Mouse (Mus musculus): Measurements from ENCODE around the gene Snx25. TPM values are rescaled to one million over a fixed set of nuclear protein-coding genes. Genes with fewer than 3 reads are reported as not detected.

The Snx25 gene
- polyA plus RNA-seq, 1 experiment from 2014 or later, result 10.5 TPM

GRCm38 (mm10) chr8:45999784-46000705 lies 151.9 kb downstream of the Snx25 start:
- 3% methylated on average over 55 of the region's 55 CpGs for whole genome bisulfite sequencing
- peak overlapping the region; percentile 67 for H3K4me2 ChIP-seq
- H3K4me3 ChIP-seq, result peak overlapping the region; percentile 52
- peak overlapping the region; percentile 66 for H3K9ac ChIP-seq
- peak; percentile 99 for ATAC-seq (replicated peaks)
- no peaks in the 10 kb centered on the region for H3K9me3 ChIP-seq
- peaks cover 22% of the 10 kb centered on the region for H3K4me1 ChIP-seq
- no peaks in the 10 kb centered on the region for H3K27me3 ChIP-seq (replicated peaks)
- H3K36me3 ChIP-seq (replicated peaks), result peaks cover 19% of the 10 kb centered on the region; the same call in 1 of the 2 replicates
- peak overlapping the region; percentile 99 for H3K27ac ChIP-seq

- Histone ChIP-seq H3K4me1 (peaks cover 22% of the 10 kb centered on the region), H3K36me3 (replicated peaks) (peaks cover 19% of the 10 kb centered on the region; the same call in 1 of the 2 replicates), H3K27me3 (replicated peaks) (no peaks in the 10 kb centered on the region), H3K9me3 (no peaks in the 10 kb centered on the region), H3K4me3 (peak within 1 kb of the TSS; percentile 52), H3K9ac (peak within 1 kb of the TSS; percentile 66), H3K4me2 (peak within 1 kb of the TSS; percentile 67), H3K27ac (peak within 1 kb of the TSS; percentile 99)
- WGBS, result 1% methylated on average over 22 of the region's 22 CpGs
- peak; percentile 27 for ATAC-seq (replicated peaks)
Observed at GRCm38 (mm10) chr8:45999138-45999783, 152.7 kb downstream of the Snx25 start, which contains the start of gene Lrp2bp. Gene Lrp2bp, plus strand, starts transcription at chr8:45999303.

- no peak overlapping the region for H3K9ac ChIP-seq
- H3K4me3 ChIP-seq, result no peak overlapping the region
- peaks cover 22% of the 10 kb centered on the region for H3K4me1 ChIP-seq
- H3K9me3 ChIP-seq, result no peaks in the 10 kb centered on the region
- ATAC-seq (replicated peaks), result no peak
- peaks cover 23% of the 10 kb centered on the region for H3K36me3 ChIP-seq (replicated peaks)
- 91% methylated on average over 2 of the region's 2 CpGs for WGBS
- H3K27ac ChIP-seq, result no peak overlapping the region
- no peaks in the 10 kb centered on the region for H3K27me3 ChIP-seq (replicated peaks)
- H3K4me2 ChIP-seq, result peak overlapping the region; percentile 67
Observed at GRCm38 (mm10) chr8:45998228-45998627, 153.7 kb downstream of the Snx25 start.

- peaks cover 18% of the 10 kb centered on the region for H3K4me1 ChIP-seq
- no peak for ATAC-seq (replicated peaks)
- WGBS, result 92% methylated on average over 3 of the region's 3 CpGs
- H3K4me3 ChIP-seq, result no peak overlapping the region
- no peak overlapping the region for H3K9ac ChIP-seq
- H3K4me2 ChIP-seq, result no peak overlapping the region
- H3K9me3 ChIP-seq, result no peaks in the 10 kb centered on the region
- H3K27ac ChIP-seq, result no peak overlapping the region
- H3K27me3 ChIP-seq (replicated peaks), result no peaks in the 10 kb centered on the region
- peaks cover 23% of the 10 kb centered on the region for H3K36me3 ChIP-seq (replicated peaks)
Observed at GRCm38 (mm10) chr8:45995576-45995975, 156.4 kb downstream of the Snx25 start.

GRCm38 (mm10) chr8:45994111-45994510 lies 157.8 kb downstream of the Snx25 start:
- H3K4me1 ChIP-seq, result peaks cover 15% of the 10 kb centered on the region
- 93% methylated on average over 2 of the region's 2 CpGs for WGBS

GRCm38 (mm10) chr8:45990631-45991310 lies 161.2 kb downstream of the Snx25 start:
- H3K9ac ChIP-seq, result no peak overlapping the region
- H3K27ac ChIP-seq, result no peak overlapping the region
- no peak overlapping the region for H3K4me3 ChIP-seq
- peaks cover 16% of the 10 kb centered on the region for H3K36me3 ChIP-seq (replicated peaks)
- H3K4me1 ChIP-seq, result no peaks in the 10 kb centered on the region
- no peaks in the 10 kb centered on the region for H3K27me3 ChIP-seq (replicated peaks)
- H3K4me2 ChIP-seq, result no peak overlapping the region
- 95% methylated on average over 4 of the region's 4 CpGs for WGBS
- H3K9me3 ChIP-seq, result no peaks in the 10 kb centered on the region
- no peak for ATAC-seq (replicated peaks)

More at GRCm38 (mm10) chr8:45994111-45994510, 157.8 kb downstream of the Snx25 start:
- H3K9ac ChIP-seq, result no peak overlapping the region
- peaks cover 23% of the 10 kb centered on the region for H3K36me3 ChIP-seq (replicated peaks)
- no peak overlapping the region for H3K27ac ChIP-seq
- H3K4me2 ChIP-seq, result no peak overlapping the region
- no peaks in the 10 kb centered on the region for H3K9me3 ChIP-seq
- no peak overlapping the region for H3K4me3 ChIP-seq
- no peaks in the 10 kb centered on the region for H3K27me3 ChIP-seq (replicated peaks)
- no peak for ATAC-seq (replicated peaks)

- Histone ChIP-seq H3K9ac (no peak overlapping the region), H3K9me3 (no peaks in the 10 kb centered on the region), H3K4me3 (no peak overlapping the region), H3K27me3 (replicated peaks) (no peaks in the 10 kb centered on the region), H3K4me1 (no peaks in the 10 kb centered on the region), H3K27ac (no peak overlapping the region), H3K36me3 (replicated peaks) (peaks cover 9% of the 10 kb centered on the region), H3K4me2 (no peak overlapping the region)
- 71% methylated on average over 2 of the region's 2 CpGs for WGBS
- no peak for ATAC-seq (replicated peaks)
Observed at GRCm38 (mm10) chr8:45988189-45988588, 163.8 kb downstream of the Snx25 start.

- H3K4me2 ChIP-seq, result no peak overlapping the region
- no peak overlapping the region for H3K4me3 ChIP-seq
- no peak overlapping the region for H3K9ac ChIP-seq
- no peak for ATAC-seq (replicated peaks)
- H3K9me3 ChIP-seq, result no peaks in the 10 kb centered on the region
- H3K27ac ChIP-seq, result no peak overlapping the region
- H3K36me3 ChIP-seq (replicated peaks), result peaks cover 15% of the 10 kb centered on the region
- no peaks in the 10 kb centered on the region for H3K4me1 ChIP-seq
- WGBS, result 86% methylated on average over 3 of the region's 3 CpGs
- H3K27me3 ChIP-seq (replicated peaks), result no peaks in the 10 kb centered on the region
Observed at GRCm38 (mm10) chr8:45986665-45987064, 165.3 kb downstream of the Snx25 start.

Other genes with a start within 250 kb of the Snx25 start
- gene Ccdc110, start 217.5 kb downstream of the Snx25 start, polyA plus RNA-seq (2015; fragmentation: Nextera tagmentation; extraction: Ambion mirVana), result 0.12 and 0.29 TPM in 2 replicates
- gene 1700029J07Rik, start 176.9 kb downstream of the Snx25 start, polyA plus RNA-seq (2015; fragmentation: Nextera tagmentation; extraction: Ambion mirVana), result 5.5 and 6.5 TPM in 2 replicates
- 56.0 and 64.0 TPM in 2 replicates for gene Ufsp2, start 176.6 kb downstream of the Snx25 start, polyA plus RNA-seq (2015; fragmentation: Nextera tagmentation; extraction: Ambion mirVana)
- gene Lrp2bp, start 152.9 kb downstream of the Snx25 start, polyA plus RNA-seq (2015; fragmentation: Nextera tagmentation; extraction: Ambion mirVana), result 0.52 and 0.66 TPM in 2 replicates
- gene Ankrd37, start 146.5 kb downstream of the Snx25 start, polyA plus RNA-seq (2015; fragmentation: Nextera tagmentation; extraction: Ambion mirVana), result 39.7 and 45.3 TPM in 2 replicates
- 27.3 and 29.2 TPM in 2 replicates for gene Cfap97, start 388 bp downstream of the Snx25 start, polyA plus RNA-seq (2015; fragmentation: Nextera tagmentation; extraction: Ambion mirVana)
- 811 and 847 TPM in 2 replicates for gene Slc25a4, start 59.1 kb upstream of the Snx25 start, polyA plus RNA-seq (2015; fragmentation: Nextera tagmentation; extraction: Ambion mirVana)
- gene Helt, start 142.5 kb upstream of the Snx25 start, polyA plus RNA-seq (2015; fragmentation: Nextera tagmentation; extraction: Ambion mirVana), result 5.4 and 5.8 TPM in 2 replicates